Mouse (Mus musculus): ENCODE results near the gene Enho. TPM values are rescaled to one million over a fixed set of nuclear protein-coding genes. Genes with fewer than 3 reads are reported as not detected.

Enho gene
- total RNA-seq, 2 experiments from 2014 or later: 59.7 to 62.0 TPM

- peak; percentile 86 to 89 for DNase-seq (ENCODE audit: low spot score in 2 of 2)
- peak overlapping the region; percentile 79; the same call in 1 of the 2 replicates for H3K27ac ChIP-seq
- TF ChIP-seq CTCF (conservative IDR thresholded peaks at IDR 0.05): peak; percentile 99
- H3K4me3 ChIP-seq: no peak overlapping the region
Observed at GRCm38 (mm10) chr4:41614156-41614555, 26.0 kb downstream of the Enho start.

GRCm38 (mm10) chr4:41612166-41612565, 28.0 kb downstream of the Enho start:
- no peak for DNase-seq (ENCODE audit: low spot score in 2 of 2)
- Histone ChIP-seq H3K4me3 (no peak overlapping the region), H3K27ac (0 out of 2 replicates have a peak overlapping the region, but pooled peaks have one; percentile 39)
- TF ChIP-seq CTCF (conservative IDR thresholded peaks at IDR 0.05): no peak

GRCm38 (mm10) chr4:41610594-41610980, 29.5 kb downstream of the Enho start:
- no peak overlapping the region for H3K4me3 ChIP-seq
- no peak overlapping the region for H3K27ac ChIP-seq
- no peak for DNase-seq (ENCODE audit: low spot score in 2 of 2)
- no peak for TF ChIP-seq CTCF (conservative IDR thresholded peaks at IDR 0.05)

- TF ChIP-seq CTCF (conservative IDR thresholded peaks at IDR 0.05): peak; percentile 60
- H3K27ac ChIP-seq: 0 out of 2 replicates have a peak overlapping the region, but pooled peaks have one; percentile 28
- no peak overlapping the region for H3K4me3 ChIP-seq
- DNase-seq (ENCODE audit: low spot score in 2 of 2): peak; percentile 25 to 40
Observed at GRCm38 (mm10) chr4:41609681-41610593, 30.2 kb downstream of the Enho start.

- no peak for TF ChIP-seq CTCF (conservative IDR thresholded peaks at IDR 0.05)
- no peak for DNase-seq (ENCODE audit: low spot score in 2 of 2)
- Histone ChIP-seq H3K27ac (no peak overlapping the region), H3K4me3 (no peak overlapping the region)
Observed at GRCm38 (mm10) chr4:41606784-41607183, 33.3 kb downstream of the Enho start.

GRCm38 (mm10) chr4:41604476-41605396, 35.4 kb downstream of the Enho start:
- peak in 1 of 2 experiments; percentile 30 for DNase-seq (ENCODE audit: low spot score in 2 of 2)
- peak; percentile 72 for TF ChIP-seq CTCF (conservative IDR thresholded peaks at IDR 0.05)
- no peak overlapping the region for H3K4me3 ChIP-seq
- no peak overlapping the region for H3K27ac ChIP-seq

GRCm38 (mm10) chr4:41602818-41603217, 37.3 kb downstream of the Enho start:
- Histone ChIP-seq H3K4me3 (no peak overlapping the region), H3K27ac (no peak overlapping the region)
- no peak for DNase-seq (ENCODE audit: low spot score in 2 of 2)
- no peak for TF ChIP-seq CTCF (conservative IDR thresholded peaks at IDR 0.05)

Other genes starting within 250 kb of the Enho start
- 1 to 10 TPM; 1.2 to 1.3 TPM for gene Kif24, start 175.4 kb downstream of the Enho start, total RNA-seq (2021)
- 10 to 100 TPM; 29.3 to 30.4 TPM for gene Nudt2, start 175.2 kb downstream of the Enho start, total RNA-seq (2021)
- 10 to 100 TPM; 31.4 to 31.8 TPM for gene AI464131, start 137.2 kb downstream of the Enho start, total RNA-seq (2021)
- gene 1110017D15Rik, start 123.0 kb downstream of the Enho start, total RNA-seq (2021): 1 to 10 TPM; 4.5 to 6.1 TPM
- 100 to 1,000 TPM; 153 to 157 TPM for gene Fam219a, start 70.8 kb downstream of the Enho start, total RNA-seq (2021)
- gene Dnaic1, start 70.5 kb downstream of the Enho start, total RNA-seq (2021): 1 to 10 TPM; 7.7 to 8.3 TPM
- gene Cntfr, start 56.8 kb upstream of the Enho start, total RNA-seq (2021): 10 to 100 TPM; 96.5 to 98.8 TPM
- 10 to 100 TPM; 39.1 to 43.3 TPM for gene Il11ra1, start 59.7 kb upstream of the Enho start, total RNA-seq (2021)
- gene Rpp25l, start 73.2 kb upstream of the Enho start, total RNA-seq (2021): 10 to 100 TPM; 29.4 to 31.0 TPM
- gene Dctn3, start 82.8 kb upstream of the Enho start, total RNA-seq (2021): 100 to 1,000 TPM; 136 to 153 TPM
- not detected for gene Arid3c, start 90.8 kb upstream of the Enho start, total RNA-seq (2021)
- gene Galt, start 114.9 kb upstream of the Enho start, total RNA-seq (2021): 10 to 100 TPM; 52.1 to 67.7 TPM
- gene Sigmar1, start 115.8 kb upstream of the Enho start, total RNA-seq (2021): 10 to 100 TPM; 40.4 to 42.9 TPM
- gene Ccl27a, start 133.9 kb upstream of the Enho start, total RNA-seq (2021): 100 to 1,000 TPM; 140 to 143 TPM

Measured in layer of hippocampus, adult 2 months (tissue).